Mouse (Mus musculus) forebrain, postnatal 0 days (tissue): ENCODE data around the gene Rer1. TPM values are rescaled to one million over a fixed set of nuclear protein-coding genes. Genes with fewer than 3 reads are reported as not detected.

Experiments used
- ATAC-seq: fragments of 200-750 bp; cut with Nextera tagmentation; 2 replicates; pipeline ENCODE4 v1.8.0; 2017; ENCODE audit warnings: mild to moderate bottlenecking, moderate library complexity
- DNase-seq: peaks from one replicate; pipeline ENCODE4 v3.0.0-alpha.2; 2015
- H3K27ac ChIP-seq: fragments of 300-500 bp; sonication (generic); 2 replicates; pipeline ENCODE4 v1.5.1; 2014; ENCODE audit warnings: low read depth, mild to moderate bottlenecking, antibody characterized with exemption, low read length, moderate library complexity, mixed read lengths
- H3K27me3 ChIP-seq: fragments of 300-500 bp; sonication (generic); 2 replicates; pipeline ENCODE4 v1.6.1; 2014; ENCODE audit warnings: mild to moderate bottlenecking, low read length, mixed read lengths; ENCODE audit not compliant: insufficient read depth
- H3K36me3 ChIP-seq: fragments of 300-500 bp; sonication (generic); 2 replicates; pipeline ENCODE4 v1.6.1; 2014; ENCODE audit warnings: mild to moderate bottlenecking, moderate library complexity; ENCODE audit not compliant: insufficient read depth
- H3K4me1 ChIP-seq: fragments of 300-500 bp; sonication (generic); 2 replicates; pipeline ENCODE4 v1.6.1; 2014; ENCODE audit warnings: antibody characterized with exemption; ENCODE audit not compliant: insufficient read depth
- H3K4me2 ChIP-seq: fragments of 300-500 bp; sonication (generic); 2 replicates; pipeline ENCODE4 v1.6.1; 2014; ENCODE audit warnings: low read depth, mild to moderate bottlenecking, moderate library complexity
- H3K4me3 ChIP-seq: fragments of 300-500 bp; sonication (generic); 2 replicates; pipeline ENCODE4 v1.5.1; 2014; ENCODE audit warnings: low read depth, low read length, mixed read lengths
- H3K9ac ChIP-seq: fragments of 300-500 bp; sonication (generic); 2 replicates; pipeline ENCODE4 v1.6.1; 2014; ENCODE audit warnings: mild to moderate bottlenecking
- H3K9me3 ChIP-seq: fragments of 300-500 bp; sonication (generic); 2 replicates; pipeline ENCODE4 v1.6.1; 2016; ENCODE audit warnings: low read length
- CTCF ChIP-seq: sonication (generic); IDR thresholded peaks from 2 replicates; pipeline ENCODE4 v1.5.1; 2016; ENCODE audit warnings: antibody characterized with exemption, control low read depth, low read depth
- WGBS: fragments of 180-500 bp; shearing (Covaris S2); extraction: QIAGEN DNeasy Blood & Tissue Kit; methylation state at CpG from one replicate; pipeline ENCODE4 v1.1.7; 2014; 5-methylcytosine and 5-hydroxymethylcytosine counted together
- polyA plus RNA-seq: library from polyadenylated mRNA; unstranded; fragments of >200 nt; fragmentation: Nextera tagmentation; extraction: Ambion mirVana; gene quantifications from 2 replicates; pipeline ENCODE4 v1.2.1, GENCODE M21; 2015
- total RNA-seq: library from RNA; depleted of rRNA; stranded (reverse); fragments of >200 nt; gene quantifications from 2 replicates; pipeline ENCODE4 v1.2.3, GENCODE M21; 2014

The Rer1 gene
- total and polyA plus RNA-seq, 2 experiments from 2014 or later = 92.4 to 136 TPM

DNA sequence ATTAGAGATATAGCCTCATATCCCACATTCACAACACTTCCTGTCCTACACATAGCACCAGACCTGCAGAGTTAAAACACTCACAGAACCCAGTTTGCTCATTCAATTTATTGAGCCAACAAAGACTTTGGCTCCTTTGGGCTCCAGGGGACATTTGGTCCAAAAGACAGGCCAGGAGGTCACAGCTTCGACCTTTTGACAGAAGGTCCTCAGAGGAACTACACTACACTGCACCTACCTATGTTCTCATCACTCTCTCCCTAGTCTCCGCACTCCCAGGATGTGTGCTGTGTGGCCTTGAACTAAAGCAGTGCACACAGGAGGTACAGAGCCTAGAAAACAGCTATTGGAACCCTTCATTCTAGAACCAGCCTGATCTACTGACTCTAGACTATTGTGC, 10.4 kb downstream of the Rer1 start:
- Histone ChIP-seq H3K4me1 (no peaks in the 10 kb centered on the region), H3K4me3 (no peak overlapping the region), H3K9me3 (no peaks in the 10 kb centered on the region), H3K36me3 (peaks cover 78% of the 10 kb centered on the region), H3K27ac (no peak overlapping the region), H3K27me3 (no peaks in the 10 kb centered on the region), H3K4me2 (no peak overlapping the region), H3K9ac (no peak overlapping the region)
- TF ChIP-seq CTCF = no peak
- no peak for DNase-seq
- no peak for ATAC-seq
- 90% methylated on average over 2 of the region's 2 CpGs for WGBS

DNA sequence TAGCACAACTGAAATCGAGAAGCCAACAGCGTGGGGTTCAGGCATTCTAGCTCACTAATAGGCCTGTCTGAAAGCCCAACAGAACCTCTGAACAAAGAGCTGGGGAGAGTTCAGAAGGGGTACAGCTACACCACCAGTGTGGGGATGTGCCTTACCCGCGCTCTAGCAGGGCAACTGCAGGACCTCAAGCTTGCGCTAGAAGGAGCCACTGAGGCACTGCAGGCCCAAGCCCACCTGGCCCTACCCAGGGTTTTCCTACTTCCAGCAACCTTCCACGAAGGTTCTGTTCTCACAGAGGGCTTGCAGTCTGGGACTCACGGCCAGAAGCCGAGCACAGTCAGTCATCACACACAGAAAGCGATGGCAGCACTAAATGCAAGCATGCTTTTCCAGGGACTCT, 11.0 kb downstream of the Rer1 start:
- Histone ChIP-seq H3K27me3 (no peaks in the 10 kb centered on the region), H3K9me3 (no peaks in the 10 kb centered on the region), H3K4me1 (no peaks in the 10 kb centered on the region), H3K36me3 (peaks cover 78% of the 10 kb centered on the region), H3K4me2 (no peak overlapping the region), H3K27ac (no peak overlapping the region), H3K4me3 (no peak overlapping the region), H3K9ac (no peak overlapping the region)
- ATAC-seq (no peak; the same call in 1 of the 2 replicates), DNase-seq (no peak)
- WGBS = 87% methylated on average over 9 of the region's 9 CpGs
- TF ChIP-seq CTCF = 0 out of 2 replicates have a peak, but pooled peaks have one; percentile 7

DNA sequence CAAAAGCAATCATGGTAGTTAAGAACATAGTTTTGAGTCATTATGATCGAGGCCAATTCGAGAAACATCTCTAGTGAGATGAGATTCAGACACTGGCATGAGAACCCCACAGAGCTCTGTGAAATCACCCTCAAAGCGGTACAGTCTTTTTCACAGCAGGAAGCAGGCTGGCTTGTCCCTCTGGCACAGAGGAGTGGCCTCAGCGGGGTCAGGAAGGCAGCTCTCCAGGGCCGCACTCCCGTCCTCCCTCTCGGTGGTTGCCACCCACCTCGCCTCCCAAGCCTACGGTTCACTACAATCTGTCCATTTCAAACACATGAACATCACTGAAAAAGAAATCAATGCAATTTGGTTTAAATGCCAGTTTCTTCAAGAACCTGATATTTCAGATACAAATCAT, 11.8 kb downstream of the Rer1 start:
- H3K4me2 ChIP-seq = no peak overlapping the region
- H3K4me1 ChIP-seq = no peaks in the 10 kb centered on the region
- DNase-seq (no peak), ATAC-seq (no peak)
- no peak overlapping the region for H3K4me3 ChIP-seq
- TF ChIP-seq CTCF = no peak
- H3K27me3 ChIP-seq = no peaks in the 10 kb centered on the region
- peaks cover 78% of the 10 kb centered on the region for H3K36me3 ChIP-seq
- 81% methylated on average over 9 of the region's 9 CpGs for whole genome bisulfite sequencing
- H3K9me3 ChIP-seq = no peaks in the 10 kb centered on the region
- no peak overlapping the region for H3K27ac ChIP-seq
- no peak overlapping the region for H3K9ac ChIP-seq

DNA sequence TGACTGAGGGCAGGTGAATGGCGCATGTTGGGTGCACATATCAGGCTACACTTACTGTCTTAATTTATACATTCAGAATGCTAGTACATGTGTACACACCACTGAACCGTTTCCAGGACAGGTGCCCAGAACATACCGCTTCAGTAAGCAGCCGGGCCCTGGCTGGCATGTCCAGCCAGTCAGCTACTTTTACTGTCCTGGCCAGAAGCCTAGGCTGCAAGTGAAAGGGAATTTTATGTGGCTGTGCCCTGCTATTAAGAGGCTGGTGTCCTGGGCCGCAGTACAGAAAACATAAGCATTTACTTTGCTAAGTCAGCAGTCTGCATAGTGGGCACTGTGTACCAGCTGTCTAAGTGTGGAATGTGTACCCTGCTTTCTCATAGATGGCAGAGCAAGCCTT, 15.3 kb downstream of the Rer1 start:
- no peaks in the 10 kb centered on the region for H3K9me3 ChIP-seq
- DNase-seq = no peak
- no peak for TF ChIP-seq CTCF
- no peak overlapping the region for H3K9ac ChIP-seq
- no peak overlapping the region for H3K27ac ChIP-seq
- no peaks in the 10 kb centered on the region for H3K27me3 ChIP-seq
- no peak overlapping the region for H3K4me2 ChIP-seq
- no peak for ATAC-seq
- peaks cover 12% of the 10 kb centered on the region for H3K4me1 ChIP-seq
- H3K4me3 ChIP-seq = no peak overlapping the region
- WGBS = 90% methylated on average over 5 of the region's 5 CpGs
- peaks cover 64% of the 10 kb centered on the region for H3K36me3 ChIP-seq

DNA sequence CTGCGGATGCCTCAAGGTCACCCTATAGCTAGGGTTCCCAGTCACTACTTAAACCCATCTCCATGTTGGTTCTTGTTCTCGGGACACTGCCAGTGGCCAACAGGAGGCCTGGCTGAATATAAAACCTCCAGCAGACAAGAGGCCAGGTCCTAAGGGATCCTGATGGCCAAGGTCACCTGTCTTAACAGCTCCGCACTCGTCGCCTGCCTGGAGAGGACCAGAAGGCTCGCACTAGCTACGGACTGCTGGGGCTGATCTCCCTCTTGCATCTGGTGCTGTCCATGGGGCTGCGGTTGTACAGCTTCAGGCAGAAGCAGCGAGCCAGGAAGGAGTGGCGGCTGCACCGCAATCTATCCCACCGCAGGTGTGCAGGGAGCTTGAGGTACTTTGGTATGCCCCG, 16.0 kb downstream of the Rer1 start:
- H3K4me2 ChIP-seq = no peak overlapping the region

DNA sequence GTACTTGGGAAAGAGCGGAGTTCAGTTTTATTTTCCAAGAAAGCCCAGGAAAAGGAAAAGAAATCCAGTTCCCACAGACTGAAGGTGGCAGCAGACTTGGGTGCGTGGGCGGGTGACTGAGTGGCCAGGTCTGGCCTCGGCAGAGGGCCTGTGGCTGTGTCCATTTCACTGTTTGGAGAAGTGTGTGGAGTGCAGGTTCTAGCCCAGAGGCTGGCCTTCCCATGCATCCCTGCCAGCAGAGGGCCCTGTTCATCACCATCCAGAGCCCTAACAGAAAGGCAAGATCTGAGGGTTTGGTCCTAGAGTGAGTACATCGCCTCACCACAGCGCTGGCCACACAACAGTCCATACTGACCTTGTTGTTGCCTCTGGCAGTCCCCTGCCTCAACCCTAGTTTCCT, 17.0 kb downstream of the Rer1 start:
- no peak for DNase-seq
- ATAC-seq = no peak
- H3K36me3 ChIP-seq = peaks cover 52% of the 10 kb centered on the region

More for the DNA sequence above, 16.0 kb downstream of the Rer1 start:
- H3K9ac ChIP-seq = no peak overlapping the region
- WGBS = 94% methylated on average over 13 of the region's 13 CpGs
- no peak overlapping the region for H3K27ac ChIP-seq
- H3K9me3 ChIP-seq = no peaks in the 10 kb centered on the region
- H3K4me1 ChIP-seq = peaks cover 12% of the 10 kb centered on the region
- peaks cover 57% of the 10 kb centered on the region for H3K36me3 ChIP-seq
- no peaks in the 10 kb centered on the region for H3K27me3 ChIP-seq
- ATAC-seq = no peak
- DNase-seq = no peak
- no peak for TF ChIP-seq CTCF
- H3K4me3 ChIP-seq = no peak overlapping the region

DNA sequence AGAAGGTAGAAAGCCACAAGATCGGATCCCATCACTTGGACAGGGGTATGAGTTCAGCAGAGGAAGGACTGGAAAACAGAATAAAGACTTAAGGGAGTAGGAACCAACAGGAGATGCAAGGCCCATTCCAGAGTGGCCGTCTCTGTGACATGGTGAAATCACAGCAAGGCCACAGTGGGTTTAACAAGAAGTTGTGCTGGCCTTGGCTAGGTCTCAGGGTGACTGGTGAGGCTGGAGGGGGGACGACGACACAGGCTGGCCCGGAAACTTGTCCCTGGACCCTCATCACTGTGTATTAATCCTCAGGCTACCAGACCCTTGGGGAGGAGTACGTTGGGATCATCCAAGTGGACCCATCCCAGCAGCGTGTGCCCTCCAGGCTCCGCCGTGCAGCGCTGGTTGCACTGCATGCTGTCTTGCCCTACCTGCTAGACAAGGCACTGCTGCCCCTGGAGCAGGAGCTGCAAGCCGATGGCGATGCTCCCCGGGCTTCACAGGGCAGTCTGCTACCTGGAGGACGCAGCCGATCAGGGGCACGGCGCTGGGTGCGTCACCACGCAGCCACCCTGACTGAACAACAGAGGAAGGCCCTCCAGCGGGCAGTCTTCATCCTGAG, 17.7 kb downstream of the Rer1 start:
- WGBS = 94% methylated on average over 20 of the region's 20 CpGs
- ATAC-seq (no peak), DNase-seq (no peak)
- Histone ChIP-seq H3K27ac (no peak overlapping the region), H3K9ac (no peak overlapping the region), H3K4me1 (peaks cover 12% of the 10 kb centered on the region), H3K4me2 (no peak overlapping the region), H3K36me3 (peaks cover 45% of the 10 kb centered on the region), H3K9me3 (no peaks in the 10 kb centered on the region), H3K4me3 (no peak overlapping the region), H3K27me3 (no peaks in the 10 kb centered on the region)
- TF ChIP-seq CTCF = no peak

More for the DNA sequence above, 17.0 kb downstream of the Rer1 start:
- H3K4me3 ChIP-seq = no peak overlapping the region
- H3K4me2 ChIP-seq = no peak overlapping the region
- no peaks in the 10 kb centered on the region for H3K9me3 ChIP-seq
- no peaks in the 10 kb centered on the region for H3K27me3 ChIP-seq
- TF ChIP-seq CTCF = peak; percentile 52
- H3K4me1 ChIP-seq = peaks cover 12% of the 10 kb centered on the region
- 81% methylated on average over 6 of the region's 6 CpGs for WGBS
- H3K27ac ChIP-seq = no peak overlapping the region
- H3K9ac ChIP-seq = no peak overlapping the region
